Mouse (Mus musculus) CH12.LX (cell line): ENCODE results near the gene Rab42. TPM values are rescaled to one million over a fixed set of nuclear protein-coding genes. Genes with fewer than 3 reads are reported as not detected.

ENCODE experiments used
- DNase-seq: peaks from one replicate; pipeline ENCODE4 v3.0.0-alpha.2; 2013; ENCODE audit errors: extremely low read depth
- H3K27ac ChIP-seq: 2 replicates; pipeline ENCODE4 v1.5.1; 2012; ENCODE audit warnings: low read depth, mild to moderate bottlenecking, control low read depth, moderate library complexity; ENCODE audit not compliant: insufficient read depth
- H3K27me3 ChIP-seq: replicated peaks from 2 replicates; pipeline ENCODE3; 2012; ENCODE audit warnings: inconsistent platforms
- H3K36me3 ChIP-seq, 2 experiments: replicated peaks in 1 of 2; 2 replicates each; pipeline versions ENCODE3 to v1.6.1; 2012; ENCODE audit warnings: inconsistent platforms in 1 of 2, low read length in 1 of 2, mild to moderate bottlenecking in 1 of 2, mixed read lengths in 1 of 2, moderate library complexity in 1 of 2; ENCODE audit not compliant: control insufficient read depth in 1 of 2, insufficient read depth in 1 of 2
- H3K4me1 ChIP-seq, 2 experiments: 2 replicates each; pipeline ENCODE4 v1.6.1; 2012; ENCODE audit warnings: inconsistent platforms in 1 of 2, moderate library complexity in 1 of 2; ENCODE audit not compliant: insufficient read depth in 2 of 2, control insufficient read depth in 1 of 2
- H3K4me2 ChIP-seq: 2 replicates; pipeline ENCODE4 v1.6.1; 2012; ENCODE audit warnings: low read depth, mild to moderate bottlenecking, control low read depth; ENCODE audit not compliant: poor library complexity, insufficient read depth, severe bottlenecking
- H3K4me3 ChIP-seq, 3 experiments: fragments of 150-350 bp in 1 of 3; sonication (generic) in 1 of 3; replicated peaks in 1 of 3; 2 replicates each; pipeline versions ENCODE3 to v1.5.1; 2011 to 2012; ENCODE audit warnings: low read depth in 2 of 3, low read length in 2 of 3, mild to moderate bottlenecking in 2 of 3, moderate library complexity in 2 of 3, control low read depth in 1 of 3, improper control_type of control experiment in 1 of 3, inconsistent platforms in 1 of 3, mixed read lengths in 1 of 3; ENCODE audit not compliant: poor library complexity in 1 of 3
- H3K79me2 ChIP-seq: replicated peaks from 2 replicates; pipeline ENCODE4 v1.6.1; 2012; ENCODE audit warnings: mild to moderate bottlenecking, moderate library complexity; ENCODE audit not compliant: control insufficient read depth, poor library complexity, insufficient read depth, severe bottlenecking; ENCODE audit errors: extremely low read depth
- H3K9ac ChIP-seq: 2 replicates; pipeline ENCODE4 v1.6.1; 2012; ENCODE audit warnings: low read depth, mild to moderate bottlenecking, control low read depth, moderate library complexity; ENCODE audit not compliant: insufficient read depth
- H3K9me3 ChIP-seq: replicated peaks from 2 replicates; pipeline ENCODE3; 2012; ENCODE audit warnings: low read length, inconsistent platforms, mixed read lengths
- CTCF ChIP-seq, 2 experiments: IDR thresholded peaks in 1 of 2; conservative IDR thresholded peaks in 1 of 2; 2 replicates each; pipeline ENCODE4 v1.5.1; 2011 to 2012; ENCODE audit warnings: low read depth in 2 of 2, low read length in 2 of 2, improper control_type of control experiment in 1 of 2, inconsistent platforms in 1 of 2, mild to moderate bottlenecking in 1 of 2, moderate library complexity in 1 of 2
- ELF1 ChIP-seq: IDR thresholded peaks from 2 replicates; pipeline ENCODE4 v1.6.1; 2014; ENCODE audit warnings: low read depth, mild to moderate bottlenecking, inconsistent platforms, low read length, improper control_type of control experiment
- EP300 ChIP-seq: IDR thresholded peaks from 2 replicates; pipeline ENCODE4 v1.6.1; 2011; ENCODE audit warnings: low read length, improper control_type of control experiment
- ETS1 ChIP-seq: conservative IDR thresholded peaks from 2 replicates; pipeline ENCODE4 v1.6.1; 2012; ENCODE audit warnings: low read depth, mild to moderate bottlenecking, inconsistent platforms, low read length, improper control_type of control experiment, moderate library complexity
- HCFC1 ChIP-seq: IDR thresholded peaks from 2 replicates; pipeline ENCODE4 v1.6.1; 2012; ENCODE audit warnings: low read depth, mild to moderate bottlenecking, inconsistent platforms, low read length, improper control_type of control experiment
- IRF4 ChIP-seq: IDR thresholded peaks from 2 replicates; pipeline ENCODE4 v1.6.1; 2014; ENCODE audit warnings: low read depth, mild to moderate bottlenecking, inconsistent platforms, low read length, improper control_type of control experiment
- JUN ChIP-seq: IDR thresholded peaks from 2 replicates; pipeline ENCODE4 v1.6.1; 2011; ENCODE audit warnings: low read depth, mild to moderate bottlenecking, low read length, improper control_type of control experiment, moderate library complexity; ENCODE audit not compliant: insufficient read depth
- JUND ChIP-seq: conservative IDR thresholded peaks from 2 replicates; pipeline ENCODE4 v1.6.1; 2011; ENCODE audit warnings: low read depth, low read length, improper control_type of control experiment
- KAT2A ChIP-seq: IDR thresholded peaks from 2 replicates; pipeline ENCODE4 v1.6.1; 2012; ENCODE audit warnings: low read length, improper control_type of control experiment, inconsistent platforms; ENCODE audit not compliant: insufficient replicate concordance
- MAFK ChIP-seq: IDR thresholded peaks from 2 replicates; pipeline ENCODE4 v1.6.1; 2011; ENCODE audit warnings: low read length, improper control_type of control experiment; ENCODE audit not compliant: insufficient replicate concordance
- MEF2A ChIP-seq: IDR thresholded peaks from 2 replicates; pipeline ENCODE4 v1.6.1; 2014; ENCODE audit warnings: low read depth, mild to moderate bottlenecking, inconsistent platforms, low read length, improper control_type of control experiment, borderline replicate concordance
- MYC ChIP-seq: IDR thresholded peaks from 2 replicates; pipeline ENCODE4 v1.6.1; 2011; ENCODE audit warnings: low read depth, mild to moderate bottlenecking, improper control_type of control experiment, low read length
- NELFE ChIP-seq: IDR thresholded peaks from 2 replicates; pipeline ENCODE4 v1.6.1; 2011; ENCODE audit warnings: low read depth, low read length, improper control_type of control experiment
- PAX5 ChIP-seq: IDR thresholded peaks from 2 replicates; pipeline ENCODE4 v1.6.1; 2012; ENCODE audit warnings: low read length, inconsistent platforms, mixed read lengths
- POLR2A ChIP-seq: IDR thresholded peaks from 2 replicates; pipeline ENCODE4 v1.6.1; 2011; ENCODE audit warnings: low read depth, mild to moderate bottlenecking, improper control_type of control experiment, low read length
- RCOR1 ChIP-seq: conservative IDR thresholded peaks from 2 replicates; pipeline ENCODE4 v1.6.1; 2012; ENCODE audit warnings: low read depth, mild to moderate bottlenecking, inconsistent platforms, low read length, improper control_type of control experiment
- SIN3A ChIP-seq: IDR thresholded peaks from 2 replicates; pipeline ENCODE4 v1.6.1; 2012; ENCODE audit warnings: low read length, improper control_type of control experiment, inconsistent platforms
- SMC3 ChIP-seq: IDR thresholded peaks from 2 replicates; pipeline ENCODE4 v1.6.1; 2011; ENCODE audit warnings: low read depth, low read length, improper control_type of control experiment
- TBP ChIP-seq: conservative IDR thresholded peaks from 2 replicates; pipeline ENCODE4 v1.6.1; 2011; ENCODE audit warnings: low read depth, low read length, improper control_type of control experiment
- UBTF ChIP-seq: IDR thresholded peaks from 2 replicates; pipeline ENCODE4 v1.6.1; 2012; ENCODE audit warnings: low read depth, mild to moderate bottlenecking, inconsistent platforms, low read length, improper control_type of control experiment, moderate library complexity
- USF1 ChIP-seq: IDR thresholded peaks from 2 replicates; pipeline ENCODE4 v1.6.1; 2014; ENCODE audit warnings: low read depth, mild to moderate bottlenecking, inconsistent platforms, low read length, improper control_type of control experiment
- ZC3H11A ChIP-seq: IDR thresholded peaks from 2 replicates; pipeline ENCODE4 v1.6.1; 2012; ENCODE audit warnings: low read depth, mild to moderate bottlenecking, inconsistent platforms, low read length, improper control_type of control experiment
- ZKSCAN1 ChIP-seq: IDR thresholded peaks from 2 replicates; pipeline ENCODE4 v1.6.1; 2012; ENCODE audit warnings: low read depth, inconsistent platforms, low read length, improper control_type of control experiment, borderline replicate concordance
- ZNF384 ChIP-seq: IDR thresholded peaks from 2 replicates; pipeline ENCODE4 v1.6.1; 2012; ENCODE audit warnings: low read depth, low read length, improper control_type of control experiment, inconsistent platforms
- dilution Hi-C: fragments of 300-500 bp; cut with MboI; formaldehyde crosslinking; loops from 2 replicates; pipeline ENCODE4 v1.14.3; 2020; ENCODE audit warnings: low sequenced_read_pairs; ENCODE audit not compliant: extremely low pct_unique_long_range_greater_than_20kb, extremely low pct_ligation_motif_present
- in situ Hi-C: fragments of 300-500 bp; cut with MboI; formaldehyde crosslinking; loops from 3 replicates; pipeline ENCODE4 v1.14.3; 2019; ENCODE audit warnings: low sequenced_read_pairs, low pct_ligation_motif_present, low pct_unique_long_range_greater_than_20kb, mixed read lengths
- polyA plus RNA-seq: library from polyadenylated mRNA; unstranded; fragments of >175 nt; gene quantifications from 2 replicates; pipeline ENCODE4 v1.2.1, GENCODE M21; 2012; ENCODE audit warnings: low read depth; ENCODE audit not compliant: insufficient read length
- total RNA-seq, 2 experiments: library from RNA; depleted of rRNA; stranded (reverse); fragments of 300-350 nt in 1 of 2; fragments of >200 nt in 1 of 2; gene quantifications; 2 replicates each; pipeline ENCODE4 v1.2.3; 2012 to 2014

Gene Rab42
- total and polyA plus RNA-seq, 3 experiments: 0.31 to 0.51 TPM; not detected in 1

DNA sequence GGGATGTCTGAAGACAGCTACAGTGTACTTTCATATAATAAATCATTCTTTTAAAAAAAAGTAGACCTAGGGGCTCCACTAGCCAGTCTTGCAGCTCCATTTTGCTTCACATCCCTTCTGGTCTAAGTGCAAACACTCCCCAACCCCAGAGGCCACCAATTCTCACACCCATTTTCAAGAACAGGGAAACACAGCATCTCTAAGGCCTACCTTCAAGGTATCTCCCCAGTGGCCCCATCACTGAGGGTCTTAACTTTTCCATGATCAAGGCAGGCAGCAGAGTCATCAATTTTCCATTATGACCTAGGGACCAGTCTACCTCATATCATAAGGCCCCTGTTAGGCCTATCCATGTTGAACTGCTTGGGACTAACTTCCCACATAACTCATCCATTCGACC lies 48.2 kb upstream of the Rab42 start:
- DNase-seq: no peak
- no peak for TF ChIP-seq JUN
- TF ChIP-seq MAFK: no peak
- TF ChIP-seq CTCF (conservative IDR thresholded peaks at IDR 0.05 in 1 of 2, IDR thresholded peaks at IDR 0.05 in 1 of 2; ENCODE audit: low read depth in 2 of 2, low read length in 2 of 2): no peak
- no peak for TF ChIP-seq IRF4
- no peak for TF ChIP-seq ELF1
- no peak for TF ChIP-seq ZC3H11A
- no peak for TF ChIP-seq ZNF384
- no peak for TF ChIP-seq SIN3A
- TF ChIP-seq USF1: no peak
- no peak for TF ChIP-seq EP300
- no peak for TF ChIP-seq MYC
- Histone ChIP-seq H3K4me1 (peaks cover 8 to 52% of the 10 kb centered on the region in 2 experiments), H3K79me2 (peaks cover 23% of the 10 kb centered on the region), H3K27me3 (no peaks in the 10 kb centered on the region), H3K4me2 (peak overlapping the region; percentile 91), H3K36me3 (peaks cover 14 to 27% of the 10 kb centered on the region in 2 experiments), H3K9me3 (no peaks in the 10 kb centered on the region), H3K4me3 (peak overlapping the region; percentile 84 to 96 (median 87)), H3K9ac (peak overlapping the region; percentile 99), H3K27ac (peak overlapping the region; percentile 57; the same call in 1 of the 2 replicates)
- in situ Hi-C loops (loop anchor here (10.0 kb wide), 1 partner anchor 63 kb away; no protein-coding TSS in a partner anchor), dilution Hi-C loops (no loop called here)

DNA sequence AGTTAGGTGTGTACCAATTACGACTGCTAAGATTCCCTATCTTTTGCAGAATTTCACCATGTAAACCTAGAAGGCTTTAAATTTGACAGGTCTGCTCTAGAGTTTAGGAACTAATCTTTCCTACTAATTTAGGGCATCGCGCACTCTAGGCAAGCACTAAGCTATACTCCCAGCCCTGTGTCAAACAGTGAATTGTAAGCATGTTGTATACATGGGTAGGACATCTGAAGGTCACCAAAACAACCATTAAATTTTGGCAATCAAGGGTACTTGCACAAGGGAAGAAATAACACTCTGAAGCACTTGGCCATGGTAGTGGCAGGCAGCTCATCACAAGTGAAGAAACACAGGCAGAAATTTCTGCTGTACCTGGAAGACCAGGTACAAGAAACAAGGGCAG lies 47.7 kb upstream of the Rab42 start:
- Histone ChIP-seq H3K4me2 (peak overlapping the region; percentile 91), H3K36me3 (peaks cover 14 to 27% of the 10 kb centered on the region in 2 experiments), H3K9ac (peak overlapping the region; percentile 99; the same call in 1 of the 2 replicates), H3K27ac (peak overlapping the region; percentile 20; the same call in 1 of the 2 replicates), H3K4me1 (peaks cover 6 to 52% of the 10 kb centered on the region in 2 experiments), H3K27me3 (no peaks in the 10 kb centered on the region), H3K4me3 (peak overlapping the region in 1 of 3 experiments; percentile 84), H3K79me2 (peaks cover 23% of the 10 kb centered on the region), H3K9me3 (no peaks in the 10 kb centered on the region)
- dilution Hi-C loops: no loop called here
- no peak for TF ChIP-seq ETS1
- TF ChIP-seq KAT2A: 0 out of 2 replicates have a peak, but pooled peaks have one; percentile 33
- no peak for TF ChIP-seq ELF1
- no peak for TF ChIP-seq IRF4
- TF ChIP-seq MEF2A: no peak
- no peak for TF ChIP-seq TBP
- no peak for TF ChIP-seq JUND
- peak; percentile 44; the same call in 1 of the 2 replicates for TF ChIP-seq MAFK
- TF ChIP-seq NELFE: peak; percentile 52; the same call in 1 of the 2 replicates
- no peak for TF ChIP-seq HCFC1
- peak; percentile 10; the same call in 1 of the 2 replicates for TF ChIP-seq SMC3
- no peak for TF ChIP-seq PAX5
- 0 out of 2 replicates have a peak, but pooled peaks have one; percentile 9 for TF ChIP-seq SIN3A
- 0 out of 2 replicates have a peak, but pooled peaks have one; percentile 51 for TF ChIP-seq RCOR1
- TF ChIP-seq MYC: no peak
- no peak; the same call in 1 of the 2 replicates for TF ChIP-seq POLR2A
- no peak for TF ChIP-seq UBTF
- no peak for TF ChIP-seq ZKSCAN1
- no peak for TF ChIP-seq EP300
- DNase-seq: no peak
- in situ Hi-C loops: loop anchor here (10.0 kb wide), 1 partner anchor 64 kb away; no protein-coding TSS in a partner anchor
